Mouse (Mus musculus) brain, embryonic 14.5 days (tissue): Measurements from ENCODE around the gene Vwf. TPM values are rescaled to one million over a fixed set of nuclear protein-coding genes. Genes with fewer than 3 reads are reported as not detected.

ENCODE experiments used
- DNase-seq: peaks from one replicate; pipeline ENCODE4 v3.0.0-alpha.2; 2011; ENCODE audit warnings: low read depth
- CTCF ChIP-seq: fragments of 200-500 bp; IDR thresholded peaks from 2 replicates; pipeline ENCODE4 v1.5.1; 2012; ENCODE audit warnings: inconsistent platforms, mild to moderate bottlenecking, moderate library complexity, borderline replicate concordance; ENCODE audit not compliant: insufficient read depth, insufficient read length; ENCODE audit errors: extremely low read depth
- POLR2A ChIP-seq: fragments of 200-500 bp; IDR thresholded peaks from 2 replicates; pipeline ENCODE4 v1.6.1; 2012; ENCODE audit warnings: mild to moderate bottlenecking, inconsistent platforms, borderline replicate concordance; ENCODE audit not compliant: poor library complexity, insufficient read depth, insufficient read length, severe bottlenecking; ENCODE audit errors: extremely low read depth
- polyA plus RNA-seq: library from polyadenylated mRNA; depleted of rRNA; stranded (reverse); fragments of >200 nt; gene quantifications from 2 replicates; pipeline ENCODE4 v1.2.3, GENCODE M21; 2012

Vwf gene
- polyA plus RNA-seq, 1 experiment = 18.9 TPM

- DNase-seq = no peak
- TF ChIP-seq CTCF (no peak), POLR2A (no peak)
Measured at GRCm38 (mm10) chr6:125590471-125590870, 43.9 kb downstream of the Vwf start.

DNA sequence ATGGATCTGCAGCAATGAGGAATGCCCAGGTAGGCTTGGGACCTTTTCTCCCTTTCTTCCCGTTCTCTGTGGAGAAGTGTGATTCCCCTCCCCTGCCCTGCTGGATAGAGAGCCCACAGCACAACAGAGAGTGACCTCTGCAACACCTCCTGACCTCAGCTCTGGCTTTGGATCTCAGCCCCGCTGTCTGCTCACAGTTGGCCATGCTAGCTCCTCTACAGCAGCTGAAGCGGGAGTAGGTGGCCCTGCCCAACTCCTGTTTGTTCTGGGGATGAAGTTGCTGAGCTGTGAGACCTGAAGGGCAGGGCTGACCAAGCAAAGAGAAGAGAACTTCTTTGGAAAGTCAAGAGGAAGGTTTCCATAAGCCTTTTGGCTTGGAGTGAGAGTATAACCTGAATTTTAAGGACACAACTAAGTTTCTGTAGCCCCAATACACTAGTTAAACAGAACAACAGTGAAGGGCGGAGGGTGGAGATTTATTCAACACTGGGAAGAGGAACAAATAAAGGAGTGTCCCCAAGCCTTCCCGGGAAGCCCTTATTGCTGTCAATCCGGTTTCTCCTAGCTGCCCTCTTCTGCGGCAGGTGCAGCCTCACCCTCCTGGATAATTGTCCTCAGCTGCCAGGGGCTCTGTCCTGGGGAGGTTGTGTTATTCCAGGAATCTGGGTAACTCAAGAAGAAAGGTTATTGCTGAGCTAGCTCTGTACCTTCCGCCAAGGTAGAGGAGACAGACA, 45.2 kb downstream of the Vwf start:
- no peak for TF ChIP-seq CTCF
- no peak for DNase-seq

GRCm38 (mm10) chr6:125592536-125592935, 46.0 kb downstream of the Vwf start:
- TF ChIP-seq CTCF = no peak
- no peak for TF ChIP-seq POLR2A
- no peak for DNase-seq

- TF ChIP-seq CTCF = no peak
- no peak for DNase-seq
Measured at GRCm38 (mm10) chr6:125594311-125594710, 47.7 kb downstream of the Vwf start.

DNA sequence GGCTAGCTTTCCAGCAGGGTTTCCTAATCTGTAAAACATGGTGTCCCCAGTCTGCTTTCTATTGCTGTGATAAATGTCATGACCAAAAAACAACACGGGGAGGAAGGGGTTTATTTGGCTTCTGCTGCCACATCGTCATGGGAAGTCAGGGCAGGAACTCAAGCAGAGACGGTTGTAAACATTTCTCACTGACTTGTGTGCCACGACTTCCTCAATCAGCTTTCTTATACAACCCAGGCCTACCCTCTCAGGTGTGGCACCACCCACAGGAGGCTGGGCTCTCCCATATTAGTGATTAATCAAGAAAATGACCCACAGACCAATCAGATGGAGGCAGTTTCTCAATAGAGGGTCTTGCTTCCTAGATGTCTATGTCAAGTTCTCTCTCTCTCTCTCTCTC, 48.3 kb downstream of the Vwf start:
- DNase-seq = no peak
- TF ChIP-seq POLR2A = no peak
- TF ChIP-seq CTCF = no peak

- TF ChIP-seq POLR2A = no peak
- no peak for TF ChIP-seq CTCF
- DNase-seq = no peak
Measured at GRCm38 (mm10) chr6:125596701-125597318, 50.2 kb downstream of the Vwf start.

GRCm38 (mm10) chr6:125597716-125598115, 51.1 kb downstream of the Vwf start:
- no peak for TF ChIP-seq POLR2A

DNA sequence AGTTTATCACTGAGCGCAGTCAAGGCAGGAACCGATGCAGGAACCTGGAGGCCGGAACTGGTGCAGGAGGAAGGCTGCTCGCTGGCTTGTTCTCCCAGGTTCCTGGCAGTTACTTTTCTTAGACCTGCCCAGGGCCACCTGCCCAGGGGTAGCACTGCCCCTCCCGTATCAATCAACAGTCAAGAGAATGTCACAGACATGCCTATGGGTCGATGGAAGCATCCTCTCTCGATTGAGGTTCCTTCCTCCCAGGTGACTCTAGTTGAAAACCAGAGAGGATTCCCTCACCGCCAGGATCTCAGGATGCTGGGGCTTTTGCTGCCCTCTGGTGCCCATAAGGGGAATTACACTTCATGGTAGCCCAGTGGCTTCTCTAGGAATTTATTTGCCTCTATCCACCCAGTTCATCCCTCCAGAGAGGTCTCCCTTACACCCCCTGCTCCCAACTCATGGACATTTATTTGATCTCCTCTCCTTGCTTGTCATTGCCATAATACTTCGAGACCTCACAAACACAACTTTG, 53.5 kb downstream of the Vwf start:
- TF ChIP-seq POLR2A = no peak
- TF ChIP-seq CTCF = peak; percentile 98
- peak; percentile 80 for DNase-seq

More at GRCm38 (mm10) chr6:125597716-125598115, 51.1 kb downstream of the Vwf start:
- no peak for DNase-seq

DNA sequence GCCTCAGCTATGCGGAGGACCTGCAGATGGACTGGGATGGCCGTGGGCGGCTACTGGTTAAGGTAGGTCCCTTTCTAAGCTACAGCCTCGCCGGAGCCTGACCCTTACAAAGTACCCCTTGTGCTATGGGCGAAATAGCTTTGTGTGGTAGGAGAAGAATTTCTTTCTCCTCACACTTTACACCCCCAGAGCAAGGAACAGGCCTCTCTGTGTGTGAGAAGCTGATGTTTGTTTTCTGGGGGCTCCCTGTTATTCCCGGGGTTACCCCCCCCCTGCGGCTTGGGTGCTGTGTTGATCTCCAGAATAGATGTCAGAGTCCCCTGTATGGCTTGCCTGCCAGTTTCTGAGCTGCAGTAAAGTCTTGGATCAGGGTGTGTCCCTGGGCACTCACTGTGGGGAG, 54.1 kb downstream of the Vwf start:
- DNase-seq = no peak
- TF ChIP-seq CTCF = no peak

DNA sequence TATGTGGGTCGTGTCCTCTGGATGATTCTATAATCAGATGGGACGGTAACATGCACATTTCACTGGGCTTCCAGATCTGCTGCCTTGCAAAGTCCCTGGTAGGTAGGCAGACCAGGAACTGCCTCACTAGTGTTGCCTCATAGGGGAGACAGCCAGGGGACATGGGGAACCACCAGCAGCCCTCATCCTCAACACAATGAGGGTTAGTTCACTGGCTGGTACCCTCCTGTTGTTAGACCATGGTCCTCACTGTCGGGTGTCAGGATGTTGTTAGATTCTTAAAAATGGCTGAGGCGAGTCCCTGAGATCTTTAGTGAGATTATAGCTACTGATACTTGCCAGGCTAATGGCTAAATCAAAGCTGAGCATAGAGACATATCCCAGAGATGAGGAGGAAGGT, 54.6 kb downstream of the Vwf start:
- TF ChIP-seq POLR2A = no peak
- TF ChIP-seq CTCF = no peak

GRCm38 (mm10) chr6:125601748-125602147, 55.2 kb downstream of the Vwf start:
- TF ChIP-seq CTCF = no peak
- TF ChIP-seq POLR2A = no peak
- DNase-seq = no peak

More for the DNA sequence above, 54.6 kb downstream of the Vwf start:
- DNase-seq = no peak

DNA sequence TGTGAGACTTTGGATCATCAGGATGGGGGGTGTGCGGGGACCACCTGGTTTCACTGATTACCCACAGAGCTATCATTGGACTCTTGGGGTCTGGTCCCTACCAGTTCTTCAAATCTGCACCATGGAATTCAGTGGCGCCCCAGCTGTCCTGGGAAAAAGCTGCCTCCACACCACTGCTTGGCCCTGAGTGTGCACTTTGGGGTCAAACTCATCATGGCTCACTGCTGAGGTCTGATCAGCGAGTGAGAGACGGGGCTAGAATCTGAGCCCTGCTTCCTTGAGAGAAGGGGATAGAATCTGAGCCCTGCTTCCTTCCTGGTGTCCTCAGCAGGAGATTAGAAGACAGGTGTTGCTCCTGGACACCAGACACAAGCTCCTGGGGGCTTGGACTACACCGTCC, 55.8 kb downstream of the Vwf start:
- TF ChIP-seq CTCF (no peak), POLR2A (no peak)
- DNase-seq = no peak

DNA sequence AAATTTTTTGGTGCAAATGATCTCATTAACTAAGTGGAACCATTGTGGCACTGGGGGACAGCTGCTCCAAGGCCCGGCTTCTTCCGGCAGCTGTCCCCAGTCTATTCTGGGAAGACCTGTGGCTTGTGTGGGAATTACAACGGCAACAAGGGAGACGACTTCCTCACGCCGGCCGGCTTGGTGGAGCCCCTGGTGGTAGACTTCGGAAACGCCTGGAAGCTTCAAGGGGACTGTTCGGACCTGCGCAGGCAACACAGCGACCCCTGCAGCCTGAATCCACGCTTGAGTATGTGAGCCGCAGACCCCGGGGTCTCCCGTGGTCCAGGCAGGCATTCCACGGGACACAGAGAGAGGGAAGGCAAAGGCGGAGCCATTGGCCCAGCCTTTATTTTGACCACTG, 56.7 kb downstream of the Vwf start:
- peak; percentile 87 for DNase-seq
- TF ChIP-seq POLR2A = no peak
- peak; percentile 85 for TF ChIP-seq CTCF
